Mouse (Mus musculus) lung, postnatal 36 days (tissue): Measurements from ENCODE around the gene Gm12888.
"Not testable (repeated sequence)": the region's sequence is repeated elsewhere in the genome, so short reads cannot be mapped to it uniquely, and the experiment has no call there.

Experiments used
- DNase-seq: peaks from one replicate; pipeline ENCODE4 v3.0.0; 2022; ENCODE audit warnings: mixed read lengths

Gm12888 gene

GRCm38 (mm10) chr4:121324817-121325216, at the start of gene Gm12888:
TSS of gene Gm12888 (minus strand) at chr4:121324917.
- DNase-seq = not testable (repeated sequence)
